Mouse (Mus musculus) ES-E14 (cell line): Measurements from ENCODE around the gene Rmi1. TPM values are rescaled to one million over a fixed set of nuclear protein-coding genes. Genes with fewer than 3 reads are reported as not detected.
A peak's percentile ranks its signal among the peaks of the same experiment; 100 is the strongest.

Experiments used
- DNase-seq: peaks from one replicate; pipeline ENCODE4 v3.0.0-alpha.2; 2013; ENCODE audit warnings: low read depth, low spot score
- H3K27ac ChIP-seq: 2 replicates; pipeline ENCODE4 v1.5.1; 2012; ENCODE audit warnings: low read depth, mild to moderate bottlenecking, low read length, moderate library complexity, mixed read lengths; ENCODE audit not compliant: poor library complexity, insufficient read depth, severe bottlenecking
- H3K36me3 ChIP-seq: 2 replicates; pipeline ENCODE4 v1.6.1; 2012; ENCODE audit warnings: mild to moderate bottlenecking, low read length, moderate library complexity, mixed read lengths; ENCODE audit not compliant: control insufficient read depth, poor library complexity, insufficient read depth, severe bottlenecking
- H3K4me1 ChIP-seq, 2 experiments: fragments of 150-350 bp in 1 of 2; sonication (generic) in 1 of 2; 2 replicates each; pipeline ENCODE4 v1.6.1; 2012; ENCODE audit warnings: low read length in 2 of 2, mild to moderate bottlenecking in 1 of 2, mixed read lengths in 1 of 2; ENCODE audit not compliant: control insufficient read depth in 2 of 2, insufficient read depth in 2 of 2, poor library complexity in 1 of 2
- H3K4me3 ChIP-seq, 2 experiments: fragments of 150-350 bp in 1 of 2; sonication (generic) in 1 of 2; 2 replicates each; pipeline ENCODE4 v1.5.1; 2012; ENCODE audit warnings: low read length in 2 of 2, low read depth in 1 of 2, mild to moderate bottlenecking in 1 of 2, mixed read lengths in 1 of 2; ENCODE audit not compliant: insufficient read depth in 1 of 2, poor library complexity in 1 of 2, severe bottlenecking in 1 of 2
- H3K9ac ChIP-seq: 2 replicates; pipeline ENCODE4 v1.6.1; 2012; ENCODE audit warnings: low read depth, mild to moderate bottlenecking, low read length, mixed read lengths; ENCODE audit not compliant: poor library complexity, insufficient read depth, severe bottlenecking
- H3K9me3 ChIP-seq: fragments of 150-350 bp; sonication (generic); 2 replicates; pipeline ENCODE4 v1.6.1; 2012; ENCODE audit warnings: low read depth, mild to moderate bottlenecking, low read length; ENCODE audit not compliant: control insufficient read depth, insufficient read depth
- CHD2 ChIP-seq: IDR thresholded peaks from 2 replicates; pipeline ENCODE4 v1.6.1; 2014; ENCODE audit warnings: mild to moderate bottlenecking, low read depth, low read length, inconsistent platforms
- HCFC1 ChIP-seq: IDR thresholded peaks from 2 replicates; pipeline ENCODE4 v1.6.1; 2012; ENCODE audit warnings: low read length, inconsistent platforms, borderline replicate concordance; ENCODE audit not compliant: insufficient read depth
- MAFK ChIP-seq: IDR thresholded peaks from 2 replicates; pipeline ENCODE4 v1.6.1; 2014; ENCODE audit warnings: mild to moderate bottlenecking, low read depth, low read length, inconsistent platforms; ENCODE audit not compliant: insufficient read depth
- ZC3H11A ChIP-seq: IDR thresholded peaks from 2 replicates; pipeline ENCODE4 v1.6.1; 2012; ENCODE audit warnings: low read depth, mild to moderate bottlenecking, inconsistent platforms, low read length, borderline replicate concordance
- ZNF384 ChIP-seq: IDR thresholded peaks from 2 replicates; pipeline ENCODE4 v1.6.1; 2012; ENCODE audit warnings: low read depth, low read length, inconsistent platforms
- in situ Hi-C, 2 experiments: fragments of 600-800 bp; cut with MboI; formaldehyde crosslinking; loops; one replicate each; pipeline ENCODE4 v1.15.1; 2025; ENCODE audit warnings: low sequenced_read_pairs in 2 of 2, inconsistent platforms in 1 of 2; ENCODE audit not compliant: unreplicated experiment in 2 of 2
- total RNA-seq: library from RNA; depleted of rRNA; stranded (reverse); fragments of 300-350 nt; gene quantifications from 2 replicates; pipeline ENCODE4 v1.2.3, GENCODE M21; 2012

Rmi1 gene
- total RNA-seq, 1 experiment = 22.3 TPM

- DNase-seq = no peak
- Histone ChIP-seq H3K4me1 (peaks cover 1 to 12% of the 10 kb centered on the region in 2 experiments; a peak in 1 of 4 replicates), H3K27ac (no peak overlapping the region), H3K9ac (no peak overlapping the region), H3K36me3 (no peaks in the 10 kb centered on the region), H3K4me3 (no peak overlapping the region), H3K9me3 (no peaks in the 10 kb centered on the region)
- in situ Hi-C loops = no loop called here
- TF ChIP-seq CHD2 (no peak), HCFC1 (no peak), MAFK (no peak), ZNF384 (no peak), ZC3H11A (no peak)
Measured at GRCm38 (mm10) chr13:58443326-58443725, 41.3 kb downstream of the Rmi1 start.

GRCm38 (mm10) chr13:58443787-58444186 lies 41.7 kb downstream of the Rmi1 start:
- in situ Hi-C loops = no loop called here
- Histone ChIP-seq H3K9me3 (no peaks in the 10 kb centered on the region), H3K27ac (no peak overlapping the region), H3K4me1 (peaks cover 1 to 12% of the 10 kb centered on the region in 2 experiments; a peak in 1 of 4 replicates), H3K4me3 (no peak overlapping the region), H3K9ac (no peak overlapping the region), H3K36me3 (no peaks in the 10 kb centered on the region)
- no peak for TF ChIP-seq ZC3H11A
- DNase-seq = no peak

GRCm38 (mm10) chr13:58446541-58446940 lies 44.5 kb downstream of the Rmi1 start:
- H3K36me3 ChIP-seq = no peaks in the 10 kb centered on the region
- DNase-seq = no peak
- TF ChIP-seq ZC3H11A = no peak
- no peak for TF ChIP-seq CHD2
- TF ChIP-seq HCFC1 = no peak
- TF ChIP-seq ZNF384 = no peak
- no peak for TF ChIP-seq MAFK
- H3K27ac ChIP-seq = no peak overlapping the region
- no peaks in the 10 kb centered on the region for H3K9me3 ChIP-seq
- H3K9ac ChIP-seq = no peak overlapping the region
- H3K4me3 ChIP-seq = no peak overlapping the region
- H3K4me1 ChIP-seq = peaks cover 1 to 9% of the 10 kb centered on the region in 2 experiments; a peak in 1 of 4 replicates
- in situ Hi-C loops = no loop called here

- TF ChIP-seq HCFC1 (no peak), ZC3H11A (no peak), CHD2 (no peak), MAFK (no peak), ZNF384 (no peak)
- H3K4me1 ChIP-seq = peaks cover 0 to 6% of the 10 kb centered on the region in 2 experiments; a peak in 1 of 4 replicates
- no peak overlapping the region for H3K9ac ChIP-seq
- no peaks in the 10 kb centered on the region for H3K36me3 ChIP-seq
- no peak overlapping the region for H3K27ac ChIP-seq
- H3K4me3 ChIP-seq = no peak overlapping the region
- in situ Hi-C loops = no loop called here
- no peaks in the 10 kb centered on the region for H3K9me3 ChIP-seq
- DNase-seq = no peak
Measured at GRCm38 (mm10) chr13:58450459-58451182, 48.6 kb downstream of the Rmi1 start.

GRCm38 (mm10) chr13:58452246-58452645 lies 50.2 kb downstream of the Rmi1 start:
- no peaks in the 10 kb centered on the region for H3K9me3 ChIP-seq
- H3K9ac ChIP-seq = no peak overlapping the region
- TF ChIP-seq HCFC1 = no peak
- TF ChIP-seq CHD2 = no peak
- TF ChIP-seq ZC3H11A = no peak
- no peak for TF ChIP-seq ZNF384
- no peak for TF ChIP-seq MAFK
- H3K27ac ChIP-seq = no peak overlapping the region
- DNase-seq = no peak
- H3K4me1 ChIP-seq = peaks cover 0 to 2% of the 10 kb centered on the region in 2 experiments; a peak in 1 of 4 replicates
- peak overlapping the region in 1 of 2 experiments; percentile 35; a peak in 1 of 4 replicates for H3K4me3 ChIP-seq
- no peaks in the 10 kb centered on the region for H3K36me3 ChIP-seq
- in situ Hi-C loops = no loop called here
